Mouse (Mus musculus) gastrocnemius, adult 18-20 months (tissue): ENCODE data around the gene Tjp2. TPM values are rescaled to one million over a fixed set of nuclear protein-coding genes. Genes with fewer than 3 reads are reported as not detected.
A peak's percentile ranks its signal among the peaks of the same experiment; 100 is the strongest.

ENCODE experiments used
- DNase-seq: peaks from one replicate; pipeline ENCODE4 v3.0.0; 2021; ENCODE audit warnings: low spot score
- total RNA-seq, 2 experiments: library from RNA; stranded (reverse); gene quantifications; 2 replicates each; pipeline ENCODE4 v1.2.3; 2021

The Tjp2 gene
- total RNA-seq, 2 experiments from 2014 or later, result 2.9 to 5.2 TPM

- DNase-seq, result no peak
Measured at GRCm38 (mm10) chr19:24064348-24064895, 160.4 kb downstream of the Tjp2 start.

- DNase-seq, result no peak
Measured at GRCm38 (mm10) chr19:24063585-24063984, 161.2 kb downstream of the Tjp2 start.

GRCm38 (mm10) chr19:24058851-24059250, 166.0 kb downstream of the Tjp2 start:
- DNase-seq, result no peak

GRCm38 (mm10) chr19:24058021-24058420, 166.8 kb downstream of the Tjp2 start:
- DNase-seq, result no peak

- DNase-seq, result no peak
Measured at GRCm38 (mm10) chr19:24056880-24057279, 167.9 kb downstream of the Tjp2 start.

- DNase-seq, result peak; percentile 67
Measured at GRCm38 (mm10) chr19:24054904-24055303, 169.9 kb downstream of the Tjp2 start.

- DNase-seq, result no peak
Measured at GRCm38 (mm10) chr19:24054265-24054664, 170.6 kb downstream of the Tjp2 start.

GRCm38 (mm10) chr19:24050514-24050913, 174.3 kb downstream of the Tjp2 start:
- DNase-seq, result no peak

GRCm38 (mm10) chr19:24049329-24049728, 175.5 kb downstream of the Tjp2 start:
- no peak for DNase-seq

- no peak for DNase-seq
Measured at GRCm38 (mm10) chr19:24046395-24046993, 178.3 kb downstream of the Tjp2 start.

Other genes with a start within 250 kb of the Tjp2 start
- 10 to 100 TPM; 23.9 to 33.6 TPM for gene Fam189a2, start 194.0 kb downstream of the Tjp2 start, total RNA-seq
- gene Fxn, start 55.6 kb upstream of the Tjp2 start, total RNA-seq, result 10 to 100 TPM; 18.0 to 19.2 TPM